ENCODE assay signal across 9 mouse cellular contexts in the genomic region with DNA sequence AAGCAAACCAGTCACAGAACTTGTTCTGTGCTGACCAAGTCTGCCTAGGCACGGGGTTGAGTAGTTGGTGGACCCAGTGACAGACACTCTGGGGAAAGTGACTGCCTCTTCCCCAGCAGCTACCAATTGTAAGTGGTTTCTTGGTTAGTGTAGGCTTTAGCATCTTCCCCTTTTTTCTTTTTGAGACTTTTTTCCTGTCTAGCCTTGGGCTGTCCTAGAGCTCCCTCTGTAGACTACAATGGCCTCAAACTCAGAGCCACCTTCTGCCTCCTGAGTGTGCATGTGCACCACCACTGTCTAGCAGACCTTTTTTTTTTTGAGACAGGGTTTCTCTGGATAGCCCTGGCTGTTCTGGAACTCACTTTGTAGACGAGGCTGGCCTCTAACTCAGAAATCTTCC. TPM values are rescaled to one million over a fixed set of nuclear protein-coding genes. Genes with fewer than 3 reads are reported as not detected.
DNase-seq lines count a peak whose midpoint lies in the region; ATAC-seq lines count a peak whose summit lies in the region.
"Had no signal": no experiment of that assay in that cellular context is flagged by ENCODE, and none has a peak within 500 bp of the region (broad histone marks: within the 10 kb centered on the region; RNA-seq: fewer than 3 reads in every experiment).

No protein-coding gene starts in this region.

- H3K4me2 ChIP-seq in midbrain, embryonic 14.5 days (ENCODE audit: low read length): no peak overlapping the region
- no peak overlapping the region for H3K4me2 ChIP-seq in hindbrain, embryonic 11.5 days (replicated peaks; ENCODE audit: low read depth, low read length)
- H3K4me2 ChIP-seq: limb, embryonic 13.5 days had no signal

- DNase-seq in heart, adult 18-20 months: peak; percentile 29 to 36
- DNase-seq in heart, adult 11 months: no peak
- peak; percentile 56 to 59 for DNase-seq in B cell, adult 2 months
- peak; percentile 23 to 28 for DNase-seq in monocyte, adult 2 months (ENCODE audit: low read depth in 1 of 2, low spot score in 2 of 2)
- DNase-seq in urinary bladder, postnatal 14 days (ENCODE audit: low spot score): no peak
- DNase-seq in midbrain, embryonic 14.5 days: no peak
- no peak for DNase-seq in hindbrain, embryonic 11.5 days (ENCODE audit: low spot score)

- WGBS in midbrain, embryonic 14.5 days: 82% methylated on average over 2 of the region's 2 CpGs
- WGBS in hindbrain, embryonic 11.5 days: 85% methylated on average over 2 of the region's 2 CpGs

- no peak overlapping the region for H3K9ac ChIP-seq in midbrain, embryonic 14.5 days (replicated peaks; ENCODE audit: low read length)
- no peak overlapping the region for H3K9ac ChIP-seq in hindbrain, embryonic 11.5 days (ENCODE audit: low read depth, low read length)
- H3K9ac ChIP-seq: limb, embryonic 13.5 days had no signal

- 0 out of 2 replicates have a peak, but pooled peaks cover 3% of the 10 kb centered on the region for H3K4me1 ChIP-seq in midbrain, embryonic 14.5 days (ENCODE audit: control insufficient read depth, insufficient read depth, low read length)
- H3K4me1 ChIP-seq in hindbrain, embryonic 11.5 days (replicated peaks; ENCODE audit: control insufficient read depth, insufficient read depth, low read length): no peaks in the 10 kb centered on the region

- no peak overlapping the region for H3K4me3 ChIP-seq in midbrain, embryonic 14.5 days (replicated peaks; ENCODE audit: low read depth, low read length)
- H3K4me3 ChIP-seq in hindbrain, embryonic 11.5 days (ENCODE audit: low read depth, low read length): no peak overlapping the region
- H3K4me3 ChIP-seq: limb, embryonic 13.5 days had no signal

- H3K27ac ChIP-seq in midbrain, embryonic 14.5 days (replicated peaks; ENCODE audit: low read depth, low read length): no peak overlapping the region
- H3K27ac ChIP-seq in hindbrain, embryonic 11.5 days (ENCODE audit: low read depth, low read length): no peak overlapping the region
- H3K27ac ChIP-seq: limb, embryonic 13.5 days had no signal

- no peaks in the 10 kb centered on the region for H3K27me3 ChIP-seq in midbrain, embryonic 14.5 days (ENCODE audit: control insufficient read depth, insufficient read depth, low read length)
- no peaks in the 10 kb centered on the region for H3K27me3 ChIP-seq in hindbrain, embryonic 11.5 days (ENCODE audit: control insufficient read depth, insufficient read depth, low read length)
- H3K27me3 ChIP-seq: limb, embryonic 13.5 days had no signal

- no peaks in the 10 kb centered on the region for H3K36me3 ChIP-seq in midbrain, embryonic 14.5 days (ENCODE audit: control insufficient read depth, insufficient read depth, low read length)
- H3K36me3 ChIP-seq in hindbrain, embryonic 11.5 days (ENCODE audit: control insufficient read depth, insufficient read depth, low read length): no peaks in the 10 kb centered on the region

- peak; percentile 51; the same call in 1 of the 2 replicates for ATAC-seq in erythroid progenitor cell, adult 5-6 weeks (replicated peaks; ENCODE audit: low FRiP score, poor library complexity, severe bottlenecking)
- ATAC-seq in midbrain, embryonic 14.5 days (ENCODE audit: low FRiP score, low TSS enrichment): no peak
- ATAC-seq in hindbrain, embryonic 11.5 days (ENCODE audit: low FRiP score): no peak

- no peaks in the 10 kb centered on the region for H3K9me3 ChIP-seq in midbrain, embryonic 14.5 days (ENCODE audit: control insufficient read depth, low read length)
- no peaks in the 10 kb centered on the region for H3K9me3 ChIP-seq in hindbrain, embryonic 11.5 days (ENCODE audit: control insufficient read depth, low read length)
- H3K9me3 ChIP-seq: limb, embryonic 13.5 days had no signal

RNA-seq across cellular contexts. Expression of a gene that starts 15.8 kb away (rescaled TPM):
- 1 to 10 TPM in 1 of 2 experiments, not detected in 1; 4.0 TPM for total RNA-seq in heart, adult 18-20 months (2021)
- 4.2 and 5.0 TPM in 2 replicates for total RNA-seq in erythroid progenitor cell, adult 5-6 weeks (2015; ENCODE audit: low replicate concordance)
- 7.4 TPM in 1 of 2 replicates, not detected in the other for total RNA-seq in erythroid progenitor cell, adult 5-6 weeks (2017; ENCODE audit: low replicate concordance)
- 4.1 and 4.7 TPM in 2 replicates for polyA plus RNA-seq in midbrain, embryonic 14.5 days (2014; fragmentation: Nextera tagmentation; extraction: Ambion mirVana)
- polyA plus RNA-seq in hindbrain, embryonic 11.5 days (2014; fragmentation: Nextera tagmentation; extraction: Ambion mirVana): 11.8 and 11.9 TPM in 2 replicates

RNA-seq across cellular contexts. Expression of a gene that starts 16.3 kb away (rescaled TPM):
- total RNA-seq in heart, adult 18-20 months (2021): 10 to 100 TPM; 45.6 to 51.4 TPM
- total RNA-seq in erythroid progenitor cell, adult 5-6 weeks (2015; ENCODE audit: low replicate concordance): 47.8 and 119 TPM in 2 replicates
- total RNA-seq in erythroid progenitor cell, adult 5-6 weeks (2017; ENCODE audit: low replicate concordance): 77.7 and 112 TPM in 2 replicates
- polyA plus RNA-seq in midbrain, embryonic 14.5 days (2014; fragmentation: Nextera tagmentation; extraction: Ambion mirVana): 94.2 and 106 TPM in 2 replicates
- polyA plus RNA-seq in hindbrain, embryonic 11.5 days (2014; fragmentation: Nextera tagmentation; extraction: Ambion mirVana): 130 and 136 TPM in 2 replicates

Comparison
In these comparisons a context has a peak if more than half of its experiments do, and no peak if none do; other contexts are left out.
1. DNase-seq: peak in heart, adult 18-20 months (2 of 2), B cell, adult 2 months (2 of 2) and monocyte, adult 2 months (2 of 2); none in heart, adult 11 months (single experiment), urinary bladder, postnatal 14 days (single experiment), midbrain, embryonic 14.5 days (single experiment) and hindbrain, embryonic 11.5 days (single experiment).